Mouse (Mus musculus) liver, embryonic 11.5 days (tissue): ENCODE results near the gene Rgs8. TPM values are rescaled to one million over a fixed set of nuclear protein-coding genes. Genes with fewer than 3 reads are reported as not detected.

Experiments used
- ATAC-seq: fragments of 200-750 bp; cut with Nextera tagmentation; replicated peaks from 2 replicates; pipeline ENCODE4 v1.8.0; 2017; ENCODE audit warnings: moderate number of reproducible peaks, mild to moderate bottlenecking, moderate TSS enrichment, moderate library complexity; ENCODE audit not compliant: low FRiP score
- DNase-seq: peaks from one replicate; pipeline ENCODE4 v3.0.0-alpha.2; 2017; ENCODE audit warnings: low spot score
- H3K27ac ChIP-seq: fragments of 300-500 bp; sonication (generic); 2 replicates; pipeline ENCODE4 v1.5.1; 2014; ENCODE audit warnings: mild to moderate bottlenecking, low read depth, low read length, control low read depth
- H3K27me3 ChIP-seq: fragments of 300-500 bp; sonication (generic); replicated peaks from 2 replicates; pipeline ENCODE4 v1.6.1; 2014; ENCODE audit warnings: low read length, mixed read lengths; ENCODE audit not compliant: control insufficient read depth, insufficient read depth
- H3K36me3 ChIP-seq: fragments of 300-500 bp; sonication (generic); 2 replicates; pipeline ENCODE4 v1.6.1; 2014; ENCODE audit warnings: mild to moderate bottlenecking, low read length, moderate library complexity, mixed read lengths; ENCODE audit not compliant: control insufficient read depth, insufficient read depth
- H3K4me1 ChIP-seq: fragments of 300-500 bp; sonication (generic); replicated peaks from 2 replicates; pipeline ENCODE4 v1.6.1; 2014; ENCODE audit warnings: low read length, mixed read lengths; ENCODE audit not compliant: control insufficient read depth, insufficient read depth
- H3K4me2 ChIP-seq: fragments of 300-500 bp; sonication (generic); 2 replicates; pipeline ENCODE4 v1.6.1; 2014; ENCODE audit warnings: mild to moderate bottlenecking, control low read depth, moderate library complexity
- H3K4me3 ChIP-seq: fragments of 300-500 bp; sonication (generic); 2 replicates; pipeline ENCODE4 v1.5.1; 2014; ENCODE audit warnings: low read depth, low read length, control low read depth
- H3K9ac ChIP-seq: fragments of 300-500 bp; sonication (generic); 2 replicates; pipeline ENCODE4 v1.6.1; 2014; ENCODE audit warnings: low read depth, low read length, control low read depth
- H3K9me3 ChIP-seq: fragments of 300-500 bp; sonication (generic); 2 replicates; pipeline ENCODE4 v1.6.1; 2016; ENCODE audit warnings: low read length, inconsistent platforms, mixed read lengths; ENCODE audit not compliant: control insufficient read depth
- WGBS: fragments of 180-500 bp; shearing (Covaris S2); extraction: QIAGEN DNeasy Blood & Tissue Kit; methylation state at CpG from one replicate; pipeline ENCODE4 v1.1.7; 2014; 5-methylcytosine and 5-hydroxymethylcytosine counted together
- polyA plus RNA-seq: library from polyadenylated mRNA; unstranded; fragments of >200 nt; fragmentation: Nextera tagmentation; extraction: Ambion mirVana; gene quantifications from 2 replicates; pipeline ENCODE4 v1.2.1, GENCODE M21; 2014

Rgs8 gene
- polyA plus RNA-seq: 0.09 and 0.19 TPM in 2 replicates

DNA sequence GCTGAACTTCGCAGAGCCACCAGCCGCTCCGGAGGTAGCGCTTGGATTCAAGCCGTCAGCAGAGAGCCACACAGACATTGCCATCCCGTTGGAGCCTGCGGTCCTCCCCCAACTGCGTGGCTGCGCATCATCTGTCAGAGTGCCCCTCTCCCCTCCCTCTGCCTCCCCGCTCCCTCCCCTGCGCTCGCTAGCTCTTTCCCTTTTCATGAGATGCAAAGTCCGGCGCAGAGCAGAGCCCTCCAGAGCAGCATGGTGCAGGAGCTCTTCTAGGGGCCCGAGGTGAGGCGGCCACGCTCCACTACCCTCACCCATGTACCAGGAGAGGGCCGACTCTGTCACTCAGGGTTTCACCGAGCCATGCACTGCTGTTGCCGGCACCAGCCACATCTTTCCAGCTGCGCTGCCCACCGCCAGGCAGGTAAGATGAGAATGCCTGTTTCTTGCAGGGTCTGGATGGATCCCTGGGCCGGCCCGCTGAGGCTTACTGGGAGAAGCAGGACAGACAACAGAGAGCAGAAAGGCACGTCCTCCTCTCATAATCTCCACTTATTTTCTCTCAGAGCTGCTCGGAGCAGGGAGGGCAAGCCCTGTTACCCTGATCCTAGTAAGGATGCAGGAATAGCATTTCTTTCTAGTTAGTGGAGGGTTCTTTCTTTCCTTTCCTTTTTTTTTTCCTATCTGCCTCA lies at the start of gene Rgs8:
Gene Rgs8 (plus strand): TSS at position 88 of the 686 bp plus-strand sequence.
- Histone ChIP-seq H3K4me2 (peak within 1 kb of the TSS; percentile 54), H3K4me3 (peak within 1 kb of the TSS; percentile 22), H3K4me1 (no peaks in the 10 kb centered on the region), H3K27me3 (peaks cover 22% of the 10 kb centered on the region), H3K27ac (no peak within 1 kb of the TSS), H3K36me3 (no peaks in the 10 kb centered on the region), H3K9ac (no peak within 1 kb of the TSS), H3K9me3 (no peaks in the 10 kb centered on the region)
- ATAC-seq (0 out of 2 replicates have a peak, but pooled peaks have one; percentile 18), DNase-seq (peak; percentile 55)
- WGBS: 5% methylated on average over 26 of the region's 26 CpGs

DNA sequence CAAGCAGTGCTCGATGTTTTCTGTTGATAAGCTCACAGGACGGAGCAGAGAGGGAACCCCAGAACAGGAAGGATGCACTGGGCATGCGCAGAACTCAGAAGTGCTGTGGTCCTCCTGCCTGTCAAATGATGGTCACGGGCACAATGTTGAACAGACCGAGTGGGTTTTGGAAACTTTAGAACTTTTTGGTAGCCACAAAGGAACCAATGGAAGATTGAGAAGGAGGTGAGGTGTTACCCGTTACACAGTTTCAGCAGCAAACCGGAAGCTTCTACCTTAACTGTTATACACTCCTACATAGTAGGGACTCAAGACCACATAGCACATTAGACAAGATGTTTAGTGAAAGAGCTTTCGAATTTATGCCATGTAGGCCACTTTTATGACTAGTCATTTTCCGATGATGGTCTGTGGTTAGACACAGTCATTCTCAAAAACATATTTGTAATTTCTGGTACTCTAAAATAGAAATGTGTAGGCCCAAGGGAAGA lies 35.4 kb upstream of the Rgs8 start:
- H3K9ac ChIP-seq: no peak overlapping the region

DNA sequence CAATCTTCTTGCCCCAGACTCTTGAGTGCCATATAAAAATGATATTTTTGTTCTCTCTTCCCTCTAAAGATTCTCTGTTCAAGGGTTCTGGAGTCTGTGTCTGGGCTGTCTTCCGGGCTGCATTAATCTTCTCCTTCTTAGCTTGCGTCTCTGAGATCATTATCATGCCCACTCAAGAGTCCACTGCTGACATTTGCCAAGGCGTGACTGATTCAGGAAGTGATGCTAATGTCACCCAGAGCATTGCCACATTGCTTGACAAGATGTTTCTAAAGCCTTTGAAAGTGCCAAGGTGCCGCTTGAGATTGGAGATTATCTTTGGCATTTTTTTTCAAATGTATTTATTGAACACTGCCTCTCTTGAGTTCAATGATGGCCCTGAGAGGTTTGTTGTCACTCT lies 29.8 kb upstream of the Rgs8 start:
- Histone ChIP-seq H3K9me3 (no peaks in the 10 kb centered on the region), H3K27me3 (no peaks in the 10 kb centered on the region), H3K4me1 (no peaks in the 10 kb centered on the region), H3K27ac (no peak overlapping the region), H3K4me2 (no peak overlapping the region), H3K4me3 (no peak overlapping the region), H3K9ac (no peak overlapping the region), H3K36me3 (no peaks in the 10 kb centered on the region)
- WGBS: 68% methylated on average over 4 of the region's 4 CpGs
- ATAC-seq: no peak
- no peak for DNase-seq

More for the DNA sequence above, 35.4 kb upstream of the Rgs8 start:
- Histone ChIP-seq H3K4me2 (no peak overlapping the region), H3K9me3 (no peaks in the 10 kb centered on the region), H3K4me3 (no peak overlapping the region), H3K36me3 (no peaks in the 10 kb centered on the region), H3K27ac (no peak overlapping the region), H3K27me3 (no peaks in the 10 kb centered on the region), H3K4me1 (no peaks in the 10 kb centered on the region)
- ATAC-seq (no peak), DNase-seq (no peak)
- 73% methylated on average over 9 of the region's 9 CpGs for WGBS

DNA sequence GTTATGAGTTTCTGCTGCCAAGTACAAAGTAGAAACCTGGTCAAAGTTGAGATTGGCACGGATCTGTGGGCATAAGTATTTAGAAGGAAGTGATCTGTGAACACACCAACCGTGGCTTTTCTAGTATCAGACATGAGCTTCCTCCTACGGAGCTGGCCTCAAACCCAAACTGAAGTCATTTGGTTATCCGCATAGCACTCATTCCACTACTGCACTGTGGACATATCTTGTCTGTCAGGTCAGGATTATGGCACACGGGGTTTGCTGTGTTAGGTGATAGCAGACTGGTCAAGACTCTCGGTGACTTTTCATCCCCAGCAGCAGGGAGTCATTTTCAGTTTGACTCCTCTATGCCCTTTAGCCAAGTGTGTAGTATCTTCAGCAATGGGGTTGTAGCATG lies 20.1 kb upstream of the Rgs8 start:
- Histone ChIP-seq H3K9ac (no peak overlapping the region), H3K9me3 (no peaks in the 10 kb centered on the region), H3K36me3 (no peaks in the 10 kb centered on the region), H3K4me1 (no peaks in the 10 kb centered on the region), H3K27me3 (no peaks in the 10 kb centered on the region), H3K27ac (no peak overlapping the region), H3K4me3 (no peak overlapping the region), H3K4me2 (no peak overlapping the region)
- no peak for ATAC-seq
- DNase-seq: no peak
- WGBS: 64% methylated on average over 6 of the region's 6 CpGs

DNA sequence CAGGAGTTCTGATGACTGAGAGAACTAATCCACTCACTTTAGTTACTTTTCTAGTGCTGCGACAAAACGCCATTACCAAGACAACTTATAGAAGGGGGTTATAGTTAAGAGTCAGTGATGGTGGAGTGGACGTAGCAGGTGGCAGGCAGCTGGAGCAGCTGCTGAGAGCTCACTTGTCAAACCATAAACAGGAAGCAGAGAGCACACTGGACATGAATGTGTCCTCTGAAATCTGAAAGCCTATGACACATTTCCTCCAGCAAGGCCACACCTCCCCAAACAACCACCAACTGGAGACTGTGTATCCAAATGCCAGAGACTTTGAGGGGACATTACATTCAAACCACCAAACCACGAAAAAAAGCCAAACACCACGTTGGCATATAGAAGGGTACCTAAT lies 17.8 kb upstream of the Rgs8 start:
- Histone ChIP-seq H3K9me3 (no peaks in the 10 kb centered on the region), H3K4me3 (no peak overlapping the region), H3K4me2 (no peak overlapping the region), H3K27ac (no peak overlapping the region), H3K9ac (no peak overlapping the region), H3K4me1 (no peaks in the 10 kb centered on the region), H3K27me3 (no peaks in the 10 kb centered on the region), H3K36me3 (no peaks in the 10 kb centered on the region)
- no peak for DNase-seq
- WGBS: 71% methylated on average over 5 of the region's 5 CpGs
- no peak for ATAC-seq

DNA sequence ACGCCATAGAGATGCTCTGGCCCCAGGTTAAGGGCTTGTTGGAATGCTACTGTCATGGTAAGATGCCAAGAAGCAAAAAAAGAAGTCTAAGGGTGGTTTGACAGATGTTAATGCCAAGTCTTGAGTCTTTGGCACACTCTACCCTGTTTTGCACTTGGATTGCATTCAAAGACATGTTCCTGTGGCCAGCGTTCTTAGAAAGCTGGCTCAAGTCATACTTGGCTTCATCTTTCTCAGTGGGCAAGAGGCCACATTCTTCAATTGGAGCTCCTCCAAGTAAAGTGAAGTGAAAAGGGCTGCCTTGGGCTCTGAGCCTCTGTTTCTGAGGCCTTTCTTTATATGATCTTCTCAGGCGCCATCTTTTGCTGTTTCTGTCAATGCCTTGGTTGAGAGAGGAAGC lies 17.3 kb upstream of the Rgs8 start:
- WGBS: 86% methylated on average over 3 of the region's 3 CpGs
- H3K4me2 ChIP-seq: no peak overlapping the region
- H3K9ac ChIP-seq: no peak overlapping the region
- H3K36me3 ChIP-seq: no peaks in the 10 kb centered on the region
- no peak overlapping the region for H3K4me3 ChIP-seq
- no peak for ATAC-seq
- no peaks in the 10 kb centered on the region for H3K27me3 ChIP-seq
- no peak for DNase-seq
- H3K4me1 ChIP-seq: no peaks in the 10 kb centered on the region
- no peak overlapping the region for H3K27ac ChIP-seq
- no peaks in the 10 kb centered on the region for H3K9me3 ChIP-seq

DNA sequence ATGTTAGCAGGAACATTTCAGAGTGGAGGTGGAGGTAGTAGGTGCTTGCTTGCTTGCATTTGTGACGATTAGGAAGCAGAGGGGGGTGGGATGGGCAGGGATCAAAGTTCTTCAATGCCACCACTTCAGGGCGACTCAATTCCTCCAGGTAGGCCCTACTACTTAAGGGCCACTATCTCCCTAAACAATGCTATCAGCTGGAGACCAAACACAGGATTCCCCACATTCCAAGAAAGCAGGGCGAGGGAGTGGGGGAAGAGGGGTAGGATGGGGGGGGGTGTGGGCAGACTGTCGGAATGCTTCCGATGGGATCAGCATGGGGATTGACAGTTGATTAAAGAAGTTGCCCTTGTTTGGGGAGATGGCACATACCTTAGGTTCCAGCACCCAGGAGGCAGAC lies 16.0 kb upstream of the Rgs8 start:
- Histone ChIP-seq H3K27ac (no peak overlapping the region), H3K9ac (no peak overlapping the region), H3K36me3 (no peaks in the 10 kb centered on the region), H3K4me2 (no peak overlapping the region), H3K27me3 (0 out of 2 replicates have a peak, but pooled peaks cover 3% of the 10 kb centered on the region), H3K4me1 (no peaks in the 10 kb centered on the region), H3K9me3 (no peaks in the 10 kb centered on the region), H3K4me3 (no peak overlapping the region)
- no peak for ATAC-seq
- no peak for DNase-seq
- 54% methylated on average over 5 of the region's 5 CpGs for WGBS

DNA sequence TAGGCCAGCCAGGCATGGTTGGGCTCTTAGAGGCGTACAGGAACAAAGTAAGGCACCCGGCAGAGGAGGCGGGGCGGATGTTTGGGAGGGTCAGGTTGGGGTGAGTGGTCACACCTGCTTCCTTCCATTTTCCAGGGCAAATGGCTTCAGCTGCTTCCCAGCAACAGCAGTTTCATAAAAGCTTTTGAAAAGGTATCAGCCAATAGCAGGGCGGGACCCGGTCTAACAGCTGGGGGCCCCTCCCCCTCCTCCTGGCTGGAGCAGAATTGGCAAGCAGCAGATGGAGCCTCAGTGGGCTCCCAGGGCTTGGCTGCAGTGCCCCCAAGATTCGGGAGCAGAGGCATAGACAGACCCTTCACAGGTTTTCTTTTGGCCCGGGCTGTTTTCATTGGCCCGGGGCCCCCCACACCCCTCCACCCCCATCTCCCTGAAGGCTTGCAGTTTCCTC lies 11.3 kb upstream of the Rgs8 start:
- Histone ChIP-seq H3K36me3 (no peaks in the 10 kb centered on the region), H3K4me1 (no peaks in the 10 kb centered on the region), H3K4me3 (no peak overlapping the region), H3K4me2 (peak overlapping the region; percentile 42), H3K27ac (no peak overlapping the region), H3K27me3 (0 out of 2 replicates have a peak, but pooled peaks cover 6% of the 10 kb centered on the region), H3K9me3 (no peaks in the 10 kb centered on the region; the same call in 1 of the 2 replicates), H3K9ac (no peak overlapping the region)
- ATAC-seq (no peak), DNase-seq (no peak)
- WGBS: 19% methylated on average over 9 of the region's 9 CpGs

DNA sequence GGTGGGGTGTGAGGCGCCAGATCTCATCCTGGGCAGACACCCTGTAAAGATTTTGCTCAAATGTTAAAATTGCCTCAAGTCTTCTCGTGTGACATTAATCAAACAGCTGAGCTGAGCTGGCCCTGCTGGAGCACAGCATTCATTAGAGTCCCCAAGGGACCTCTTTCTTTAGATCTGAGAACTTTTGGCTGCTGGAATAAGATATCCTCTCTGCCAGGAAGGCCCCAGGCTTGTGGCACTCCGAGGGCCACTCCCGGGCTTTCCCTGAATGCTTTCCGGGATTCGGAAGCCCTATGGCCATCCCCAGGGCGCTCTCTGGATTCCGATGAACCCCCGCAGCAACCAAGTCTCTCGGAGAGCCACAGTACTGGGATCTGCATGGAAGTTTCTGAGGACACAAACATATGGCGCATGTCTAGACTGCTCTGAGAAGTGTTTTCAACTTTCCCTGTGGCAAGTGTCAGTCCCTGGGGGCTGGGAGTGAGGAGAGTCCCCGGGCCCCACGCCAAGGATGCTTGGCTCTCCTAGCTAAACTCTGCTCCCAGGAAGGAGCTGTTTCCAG lies 10.8 kb upstream of the Rgs8 start:
- WGBS: 13% methylated on average over 13 of the region's 13 CpGs
- Histone ChIP-seq H3K36me3 (no peaks in the 10 kb centered on the region), H3K27me3 (0 out of 2 replicates have a peak, but pooled peaks cover 6% of the 10 kb centered on the region), H3K27ac (no peak overlapping the region), H3K4me2 (peak overlapping the region; percentile 42), H3K4me1 (no peaks in the 10 kb centered on the region), H3K9me3 (no peaks in the 10 kb centered on the region; the same call in 1 of the 2 replicates), H3K4me3 (no peak overlapping the region), H3K9ac (no peak overlapping the region)
- DNase-seq (no peak), ATAC-seq (no peak)
